Mouse (Mus musculus) MEL (cell line): ENCODE measurements at regions not wholly inside any gene's neighbourhood (a gene's known extent, or its start where the extent isn't known, plus 50 kb on each side); places are given as distances from the start of the nearest gene placed in this dataset.
A peak's percentile ranks its signal among the peaks of the same experiment; 100 is the strongest.

Experiments used
- DNase-seq: peaks from one replicate; pipeline ENCODE4 v3.0.0; 2011; ENCODE audit warnings: low read depth, low spot score
- H3K27ac ChIP-seq: 2 replicates; pipeline ENCODE4 v1.5.1; 2012; ENCODE audit warnings: low read depth, mild to moderate bottlenecking, control low read depth, low read length, moderate library complexity; ENCODE audit not compliant: control insufficient read depth
- H3K27me3 ChIP-seq, 2 experiments: fragments of 150-350 bp in 1 of 2; sonication (generic) in 1 of 2; 2 replicates each; pipeline ENCODE4 v1.6.1; 2012; ENCODE audit warnings: low read length in 2 of 2, mild to moderate bottlenecking in 2 of 2, improper control_type of control experiment in 1 of 2, moderate library complexity in 1 of 2; ENCODE audit not compliant: insufficient read depth in 2 of 2, control insufficient read depth in 1 of 2
- H3K36me3 ChIP-seq, 2 experiments: 2 replicates each; pipeline ENCODE4 v1.6.1; 2012 to 2014; ENCODE audit warnings: low read length in 2 of 2, improper control_type of control experiment in 1 of 2, inconsistent platforms in 1 of 2, mild to moderate bottlenecking in 1 of 2; ENCODE audit not compliant: insufficient read depth in 2 of 2, control insufficient read depth in 1 of 2
- H3K4me1 ChIP-seq, 2 experiments: fragments of 150-350 bp in 1 of 2; sonication (generic) in 1 of 2; 2 replicates each; pipeline ENCODE4 v1.6.1; 2012; ENCODE audit warnings: low read length in 2 of 2, improper control_type of control experiment in 1 of 2, mild to moderate bottlenecking in 1 of 2; ENCODE audit not compliant: insufficient read depth in 2 of 2, control insufficient read depth in 1 of 2
- H3K4me3 ChIP-seq, 2 experiments: fragments of 150-350 bp in 1 of 2; sonication (generic) in 1 of 2; 2 replicates each; pipeline ENCODE4 v1.5.1; 2012; ENCODE audit warnings: low read depth in 2 of 2, low read length in 2 of 2, mild to moderate bottlenecking in 2 of 2, moderate library complexity in 2 of 2, control low read depth in 1 of 2, improper control_type of control experiment in 1 of 2; ENCODE audit not compliant: control insufficient read depth in 1 of 2, insufficient read depth in 1 of 2
- H3K79me2 ChIP-seq: 2 replicates; pipeline ENCODE4 v1.6.1; 2012; ENCODE audit warnings: mild to moderate bottlenecking, low read length, moderate library complexity; ENCODE audit not compliant: control insufficient read depth, poor library complexity, insufficient read depth
- H3K9ac ChIP-seq: 2 replicates; pipeline ENCODE4 v1.6.1; 2012; ENCODE audit warnings: low read depth, mild to moderate bottlenecking, control low read depth, low read length, moderate library complexity; ENCODE audit not compliant: control insufficient read depth, poor library complexity, severe bottlenecking
- H3K9me3 ChIP-seq: fragments of 150-350 bp; sonication (generic); replicated peaks from 2 replicates; pipeline ENCODE4 v1.6.1; 2012; ENCODE audit warnings: mild to moderate bottlenecking, low read length, improper control_type of control experiment, moderate library complexity; ENCODE audit not compliant: insufficient read depth
- CHD2 ChIP-seq: IDR thresholded peaks from 2 replicates; pipeline ENCODE4 v1.6.1; 2011; ENCODE audit warnings: low read length, improper control_type of control experiment
- CTCF ChIP-seq, 3 experiments: IDR thresholded peaks in 2 of 3; conservative IDR thresholded peaks in 1 of 3; 2 replicates each; pipeline ENCODE4 v1.5.1; 2011 to 2012; ENCODE audit warnings: low read length in 3 of 3, low read depth in 2 of 3, mild to moderate bottlenecking in 2 of 3, improper control_type of control experiment in 1 of 3, inconsistent platforms in 1 of 3, mixed read lengths in 1 of 3, moderate library complexity in 1 of 3; ENCODE audit not compliant: control insufficient read depth in 1 of 3, insufficient read depth in 1 of 3, poor library complexity in 1 of 3, severe bottlenecking in 1 of 3
- E2F4 ChIP-seq: IDR thresholded peaks from 2 replicates; pipeline ENCODE4 v1.6.1; 2011; ENCODE audit warnings: low read depth, low read length, improper control_type of control experiment, borderline replicate concordance
- ELF1 ChIP-seq: IDR thresholded peaks from 2 replicates; pipeline ENCODE4 v1.6.1; 2014; ENCODE audit warnings: low read depth, mild to moderate bottlenecking, inconsistent platforms, low read length, improper control_type of control experiment, moderate library complexity
- EP300 ChIP-seq, 2 experiments: IDR thresholded peaks; 2 replicates each; pipeline ENCODE4 v1.6.1; 2011; ENCODE audit warnings: improper control_type of control experiment in 2 of 2, low read length in 2 of 2, low read depth in 1 of 2, mild to moderate bottlenecking in 1 of 2
- GABPA ChIP-seq: IDR thresholded peaks from 2 replicates; pipeline ENCODE4 v1.6.1; 2012; ENCODE audit warnings: low read depth, mild to moderate bottlenecking, inconsistent platforms, low read length, improper control_type of control experiment, moderate library complexity
- KAT2A ChIP-seq: conservative IDR thresholded peaks from 2 replicates; pipeline ENCODE4 v1.6.1; 2012; ENCODE audit warnings: low read depth, low read length, improper control_type of control experiment, inconsistent platforms
- MAX ChIP-seq: IDR thresholded peaks from 2 replicates; pipeline ENCODE4 v1.6.1; 2011; ENCODE audit warnings: low read length, improper control_type of control experiment
- MXI1 ChIP-seq: IDR thresholded peaks from 2 replicates; pipeline ENCODE4 v1.6.1; 2011; ENCODE audit warnings: mild to moderate bottlenecking, low read depth, low read length, improper control_type of control experiment
- MYB ChIP-seq: IDR thresholded peaks from 2 replicates; pipeline ENCODE4 v1.6.1; 2011; ENCODE audit warnings: mild to moderate bottlenecking, low read depth, low read length, improper control_type of control experiment
- MYC ChIP-seq: IDR thresholded peaks from 2 replicates; pipeline ENCODE4 v1.6.1; 2011; ENCODE audit warnings: low read depth, mild to moderate bottlenecking, low read length, improper control_type of control experiment, moderate library complexity
- NELFE ChIP-seq: IDR thresholded peaks from 2 replicates; pipeline ENCODE4 v1.6.1; 2011; ENCODE audit warnings: low read depth, low read length, improper control_type of control experiment
- NRF1 ChIP-seq: IDR thresholded peaks from 2 replicates; pipeline ENCODE4 v1.6.1; 2014; ENCODE audit warnings: low read depth, mild to moderate bottlenecking, inconsistent platforms, low read length, improper control_type of control experiment, moderate library complexity; ENCODE audit not compliant: poor library complexity, insufficient read depth, severe bottlenecking
- POLR2A ChIP-seq, 2 experiments: IDR thresholded peaks; 2 replicates each; pipeline ENCODE4 v1.6.1; 2011 to 2012; ENCODE audit warnings: low read length in 2 of 2, mild to moderate bottlenecking in 2 of 2, control low read depth in 1 of 2, improper control_type of control experiment in 1 of 2, low read depth in 1 of 2, moderate library complexity in 1 of 2; ENCODE audit not compliant: control insufficient read depth in 1 of 2, insufficient read depth in 1 of 2, poor library complexity in 1 of 2
- POLR2AphosphoS2 ChIP-seq: IDR thresholded peaks from 2 replicates; pipeline ENCODE4 v1.6.1; 2011; ENCODE audit warnings: low read length, improper control_type of control experiment
- POLR2AphosphoS5 ChIP-seq: IDR thresholded peaks from 2 replicates; pipeline ENCODE4 v1.6.1; 2012; ENCODE audit warnings: low read depth, borderline replicate concordance, mild to moderate bottlenecking, inconsistent platforms, low read length, moderate library complexity, mixed read lengths
- RAD21 ChIP-seq: IDR thresholded peaks from 2 replicates; pipeline ENCODE4 v1.6.1; 2011; ENCODE audit warnings: mild to moderate bottlenecking, low read depth, low read length, improper control_type of control experiment
- RCOR1 ChIP-seq: IDR thresholded peaks from 2 replicates; pipeline ENCODE4 v1.6.1; 2012; ENCODE audit warnings: low read depth, mild to moderate bottlenecking, inconsistent platforms, low read length, improper control_type of control experiment
- TCF12 ChIP-seq: IDR thresholded peaks from 2 replicates; pipeline ENCODE4 v1.6.1; 2014; ENCODE audit warnings: low read depth, mild to moderate bottlenecking, inconsistent platforms, low read length, improper control_type of control experiment, moderate library complexity
- UBTF ChIP-seq: IDR thresholded peaks from 2 replicates; pipeline ENCODE4 v1.6.1; 2012; ENCODE audit warnings: low read depth, mild to moderate bottlenecking, inconsistent platforms, low read length, improper control_type of control experiment, moderate library complexity, borderline replicate concordance; ENCODE audit not compliant: insufficient read depth
- USF1 ChIP-seq: IDR thresholded peaks from 2 replicates; pipeline ENCODE4 v1.6.1; 2014; ENCODE audit warnings: low read depth, mild to moderate bottlenecking, inconsistent platforms, low read length, improper control_type of control experiment, moderate library complexity
- USF2 ChIP-seq, 2 experiments: IDR thresholded peaks; 2 replicates each; pipeline ENCODE4 v1.6.1; 2011 to 2012; ENCODE audit warnings: improper control_type of control experiment in 2 of 2, low read length in 2 of 2, borderline replicate concordance in 1 of 2, inconsistent platforms in 1 of 2, low read depth in 1 of 2, mild to moderate bottlenecking in 1 of 2; ENCODE audit not compliant: insufficient read depth in 1 of 2
- ZNF384 ChIP-seq: IDR thresholded peaks from 2 replicates; pipeline ENCODE4 v1.6.1; 2012; ENCODE audit warnings: low read depth, mild to moderate bottlenecking, inconsistent platforms, low read length, improper control_type of control experiment

- 0 out of 2 replicates have a peak, but pooled peaks have one; percentile 14 for TF ChIP-seq CHD2
- TF ChIP-seq ELF1 = 0 out of 2 replicates have a peak, but pooled peaks have one; percentile 38
- TF ChIP-seq MAX = 0 out of 2 replicates have a peak, but pooled peaks have one; percentile 52
- TF ChIP-seq, all 39 proteins: peak for 17
Observed at GRCm38 (mm10) chr13:92964213-92964743, 119.7 kb downstream of the Mtx3 start (continued).

GRCm38 (mm10) chr13:92967025-92967610 is 122.6 kb downstream of the Mtx3 start:
- Histone ChIP-seq H3K27me3 (no peaks in the 10 kb centered on the region; a peak in 1 of 4 replicates), H3K9me3 (no peaks in the 10 kb centered on the region), H3K79me2 (no peaks in the 10 kb centered on the region), H3K4me3 (no peak overlapping the region), H3K36me3 (peaks cover 0 to 13% of the 10 kb centered on the region in 2 experiments; a peak in 2 of 4 replicates), H3K4me1 (peaks cover 2 to 12% of the 10 kb centered on the region in 2 experiments; a peak in 2 of 4 replicates), H3K9ac (no peak overlapping the region), H3K27ac (no peak overlapping the region)
- TF ChIP-seq POLR2AphosphoS2 = no peak
- no peak for TF ChIP-seq ELF1
- TF ChIP-seq POLR2A (IDR thresholded peaks at IDR 0.05; ENCODE audit: control insufficient read depth in 1 of 2, insufficient read depth in 1 of 2, low read depth in 1 of 2, low read length in 2 of 2, poor library complexity in 1 of 2) = no peak
- TF ChIP-seq MYB = no peak
- TF ChIP-seq GABPA = no peak
- no peak for TF ChIP-seq EP300 (IDR thresholded peaks at IDR 0.05; ENCODE audit: low read depth in 1 of 2, low read length in 2 of 2)
- no peak for TF ChIP-seq RCOR1
- TF ChIP-seq KAT2A = no peak
- TF ChIP-seq MXI1 = no peak
- TF ChIP-seq E2F4 = no peak
- TF ChIP-seq UBTF = no peak
- TF ChIP-seq NELFE = no peak
- DNase-seq = no peak

- DNase-seq = peak; percentile 10
- H3K27me3 ChIP-seq = no peaks in the 10 kb centered on the region; a peak in 1 of 4 replicates
- TF ChIP-seq CTCF (IDR thresholded peaks at IDR 0.05 in 2 of 3, conservative IDR thresholded peaks at IDR 0.05 in 1 of 3; ENCODE audit: control insufficient read depth in 1 of 3, insufficient read depth in 1 of 3, low read depth in 2 of 3, low read length in 3 of 3, poor library complexity in 1 of 3, severe bottlenecking in 1 of 3) (no peak), NELFE (no peak), NRF1 (no peak), USF2 (IDR thresholded peaks at IDR 0.05; ENCODE audit: borderline replicate concordance in 1 of 2, insufficient read depth in 1 of 2, low read depth in 1 of 2, low read length in 2 of 2) (no peak), MYC (no peak), POLR2AphosphoS5 (no peak), RAD21 (no peak), TCF12 (no peak), ELF1 (no peak), ZNF384 (no peak), E2F4 (no peak), EP300 (IDR thresholded peaks at IDR 0.05; ENCODE audit: low read depth in 1 of 2, low read length in 2 of 2) (no peak), KAT2A (no peak), USF1 (no peak), POLR2A (IDR thresholded peaks at IDR 0.05; ENCODE audit: control insufficient read depth in 1 of 2, insufficient read depth in 1 of 2, low read depth in 1 of 2, low read length in 2 of 2, poor library complexity in 1 of 2) (no peak)
- TF ChIP-seq, all 39 proteins: peak for 0
- no peaks in the 10 kb centered on the region for H3K79me2 ChIP-seq
- no peak overlapping the region for H3K4me3 ChIP-seq
- H3K9ac ChIP-seq = no peak overlapping the region
- peaks cover 0 to 2% of the 10 kb centered on the region in 2 experiments; a peak in 2 of 4 replicates for H3K36me3 ChIP-seq
- no peak overlapping the region for H3K27ac ChIP-seq
- H3K4me1 ChIP-seq = peaks cover 1% of the 10 kb centered on the region in 2 experiments; a peak in 2 of 4 replicates
- no peaks in the 10 kb centered on the region for H3K9me3 ChIP-seq
Observed at GRCm38 (mm10) chr13:92969579-92969978, 125.0 kb downstream of the Mtx3 start.
